Mouse (Mus musculus) myocyte (in vitro differentiated cells): ENCODE data around the gene Duoxa2. TPM values are rescaled to one million over a fixed set of nuclear protein-coding genes. Genes with fewer than 3 reads are reported as not detected.

Experiments used
- H3K27me3 ChIP-seq: one replicate; pipeline ENCODE4 v1.6.1; 2011; ENCODE audit not compliant: control insufficient read depth, insufficient read depth, insufficient read length
- H3K36me3 ChIP-seq: one replicate; pipeline ENCODE4 v1.6.1; 2011; ENCODE audit not compliant: control insufficient read depth, insufficient read depth
- H3K4me2 ChIP-seq: one replicate; pipeline ENCODE4 v1.6.1; 2011; ENCODE audit warnings: low read depth, control low read depth
- H3K4me3 ChIP-seq: one replicate; pipeline ENCODE4 v1.5.1; 2011; ENCODE audit warnings: mild to moderate bottlenecking, control low read depth, moderate library complexity
- H3K79me2 ChIP-seq: one replicate; pipeline ENCODE4 v1.6.1; 2011; ENCODE audit not compliant: control insufficient read depth, insufficient read depth
- H3ac ChIP-seq: one replicate; pipeline ENCODE4 v1.6.1; 2011; ENCODE audit not compliant: control insufficient read depth, insufficient read length
- CEBPB ChIP-seq: IDR thresholded peaks from 2 replicates; pipeline ENCODE4 v1.6.1; 2011; ENCODE audit warnings: mild to moderate bottlenecking, moderate library complexity; ENCODE audit not compliant: poor library complexity, insufficient read depth, severe bottlenecking
- E2F4 ChIP-seq: IDR thresholded peaks from one replicate; pipeline ENCODE4 v1.6.1; 2011; ENCODE audit warnings: mild to moderate bottlenecking, control low read depth, moderate library complexity; ENCODE audit not compliant: insufficient read depth
- MAX ChIP-seq: IDR thresholded peaks from one replicate; pipeline ENCODE4 v1.6.1; 2011; ENCODE audit warnings: low read depth, mild to moderate bottlenecking, control low read depth
- MYOD1 ChIP-seq, 3 experiments: IDR thresholded peaks; one replicate each; pipeline ENCODE4 v1.6.1; 2011; ENCODE audit warnings: control low read depth in 2 of 3, low read depth in 2 of 3, mild to moderate bottlenecking in 2 of 3, moderate library complexity in 1 of 3; ENCODE audit not compliant: insufficient read length in 2 of 3, control insufficient read depth in 1 of 3
- MYOG ChIP-seq, 3 experiments: IDR thresholded peaks; one replicate each; pipeline ENCODE4 v1.6.1; 2011; ENCODE audit warnings: control low read depth in 2 of 3, low read depth in 2 of 3, mild to moderate bottlenecking in 2 of 3; ENCODE audit not compliant: insufficient read length in 2 of 3, control insufficient read depth in 1 of 3, insufficient read depth in 1 of 3
- POLR2A ChIP-seq: IDR thresholded peaks from one replicate; pipeline ENCODE4 v1.6.1; 2011; ENCODE audit warnings: low read depth, mild to moderate bottlenecking, control low read depth, moderate library complexity; ENCODE audit not compliant: insufficient read length
- POLR2AphosphoS2 ChIP-seq: IDR thresholded peaks from one replicate; pipeline ENCODE4 v1.6.1; 2011; ENCODE audit warnings: low read depth, control low read depth; ENCODE audit not compliant: insufficient read length
- REST ChIP-seq: IDR thresholded peaks from one replicate; pipeline ENCODE4 v1.6.1; 2011; ENCODE audit warnings: mild to moderate bottlenecking, control low read depth, moderate library complexity; ENCODE audit not compliant: insufficient read depth, insufficient read length
- SRF ChIP-seq: IDR thresholded peaks from one replicate; pipeline ENCODE4 v1.6.1; 2011; ENCODE audit warnings: low read depth; ENCODE audit not compliant: control insufficient read depth, insufficient read length
- TCF12 ChIP-seq: IDR thresholded peaks from one replicate; pipeline ENCODE4 v1.6.1; 2011; ENCODE audit warnings: mild to moderate bottlenecking, control low read depth; ENCODE audit not compliant: poor library complexity, insufficient read depth, severe bottlenecking
- TCF3 ChIP-seq: IDR thresholded peaks from one replicate; pipeline ENCODE4 v1.6.1; 2011; ENCODE audit warnings: low read depth, control low read depth; ENCODE audit not compliant: insufficient read length
- USF1 ChIP-seq: IDR thresholded peaks from one replicate; pipeline ENCODE4 v1.6.1; 2011; ENCODE audit warnings: low read depth, mild to moderate bottlenecking, control low read depth, moderate library complexity
- polyA plus RNA-seq: library from polyadenylated mRNA; unstranded; fragments of >200 nt; fragmentation: generic; extraction: Trizol; gene quantifications from one replicate; pipeline ENCODE4 v1.2.1, GENCODE M21; 2012; ENCODE audit warnings: missing spikeins

Duoxa2 gene
- polyA plus RNA-seq, result not detected

DNA sequence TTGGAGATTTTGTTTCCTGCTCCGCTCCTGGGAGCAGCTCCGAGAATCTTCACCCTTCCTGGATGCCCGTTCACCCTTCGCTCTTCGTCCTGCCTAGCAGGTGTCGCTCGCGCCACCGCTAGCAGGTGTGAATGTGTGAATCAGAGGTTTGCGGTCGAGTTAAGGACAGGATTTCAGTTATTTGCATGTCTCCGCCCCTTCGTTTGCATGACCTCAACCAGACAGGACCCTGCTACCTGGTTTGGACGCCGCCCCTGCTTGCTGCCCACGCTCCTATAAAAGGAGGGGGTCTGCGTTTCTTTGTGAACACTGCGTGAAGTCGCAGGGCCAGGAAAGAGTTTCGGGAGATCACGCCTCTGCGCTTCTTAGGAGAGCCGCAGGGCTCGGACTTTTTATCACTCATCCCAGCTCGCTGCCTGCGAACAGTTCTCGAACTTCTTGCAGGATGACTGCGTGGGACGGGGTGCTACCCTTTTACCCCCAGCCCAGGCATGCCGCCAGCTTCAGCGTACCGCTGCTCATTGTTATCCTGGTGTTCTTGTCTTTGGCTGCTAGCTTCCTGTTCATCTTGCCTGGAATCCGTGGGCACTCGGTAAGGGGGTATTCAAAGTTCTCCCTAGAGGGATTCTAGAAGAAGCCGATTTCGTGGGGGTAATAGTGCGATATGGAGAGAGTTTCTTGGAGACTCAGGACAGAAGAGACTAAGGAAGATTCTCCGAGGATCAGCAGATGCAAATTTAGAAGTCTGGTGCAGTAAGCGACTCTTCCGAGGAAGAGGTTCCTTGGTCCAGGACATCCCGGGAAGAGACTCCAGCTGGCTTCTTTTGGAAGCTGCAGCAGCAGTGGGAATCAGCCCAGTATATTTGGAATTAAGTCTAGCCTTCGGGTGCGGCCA, at the start of gene Duoxa2:
Gene Duoxa2 (plus strand): TSS at position 305 of the 895 bp plus-strand sequence.
- Histone ChIP-seq H3K79me2 (no peaks in the 10 kb centered on the region), H3K36me3 (no peaks in the 10 kb centered on the region), H3K27me3 (peaks cover 13% of the 10 kb centered on the region), H3K4me2 (peak within 1 kb of the TSS; percentile 67), H3K4me3 (no peak within 1 kb of the TSS), H3ac (no peak within 1 kb of the TSS)
- TF ChIP-seq MYOD1 (IDR thresholded peaks at IDR 0.05; ENCODE audit: control insufficient read depth in 1 of 3, insufficient read length in 2 of 3, low read depth in 2 of 3), result peak in 2 of 3 experiments; percentile 53 to 58
- TF ChIP-seq MAX, result no peak
- no peak for TF ChIP-seq MYOG (IDR thresholded peaks at IDR 0.05; ENCODE audit: control insufficient read depth in 1 of 3, insufficient read depth in 1 of 3, insufficient read length in 2 of 3, low read depth in 2 of 3)
- no peak for TF ChIP-seq POLR2AphosphoS2
- no peak for TF ChIP-seq POLR2A
- TF ChIP-seq USF1, result no peak

DNA sequence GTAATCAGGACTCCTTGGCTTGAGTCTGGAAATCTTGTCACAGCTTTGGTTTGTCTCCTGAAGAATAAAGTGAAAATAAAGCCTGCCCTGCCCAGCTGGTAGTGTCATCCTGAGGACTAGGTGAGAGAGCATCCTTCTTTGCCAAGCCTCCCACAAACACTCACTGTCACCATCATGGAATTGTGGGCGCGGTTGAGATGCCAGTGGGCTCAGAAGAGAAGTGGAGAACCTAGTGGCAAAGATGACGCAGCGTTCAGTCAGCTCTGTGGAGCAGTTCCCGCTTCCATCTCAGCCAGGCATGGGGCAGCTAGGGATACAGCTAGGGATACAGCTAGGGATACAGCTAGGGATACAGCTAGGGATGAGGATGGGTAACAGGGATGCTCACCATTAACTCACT, 42.7 kb upstream of the Duoxa2 start:
- Histone ChIP-seq H3K36me3 (no peaks in the 10 kb centered on the region), H3ac (no peak overlapping the region), H3K4me3 (no peak overlapping the region), H3K27me3 (no peaks in the 10 kb centered on the region), H3K79me2 (no peaks in the 10 kb centered on the region), H3K4me2 (no peak overlapping the region)
- no peak for TF ChIP-seq CEBPB
- TF ChIP-seq MYOG (IDR thresholded peaks at IDR 0.05; ENCODE audit: control insufficient read depth in 1 of 3, insufficient read depth in 1 of 3, insufficient read length in 2 of 3, low read depth in 2 of 3), result no peak
- TF ChIP-seq USF1, result no peak
- TF ChIP-seq TCF12, result no peak
- TF ChIP-seq SRF, result no peak
- TF ChIP-seq POLR2AphosphoS2, result no peak
- TF ChIP-seq MYOD1 (IDR thresholded peaks at IDR 0.05; ENCODE audit: control insufficient read depth in 1 of 3, insufficient read length in 2 of 3, low read depth in 2 of 3), result no peak
- TF ChIP-seq MAX, result no peak

DNA sequence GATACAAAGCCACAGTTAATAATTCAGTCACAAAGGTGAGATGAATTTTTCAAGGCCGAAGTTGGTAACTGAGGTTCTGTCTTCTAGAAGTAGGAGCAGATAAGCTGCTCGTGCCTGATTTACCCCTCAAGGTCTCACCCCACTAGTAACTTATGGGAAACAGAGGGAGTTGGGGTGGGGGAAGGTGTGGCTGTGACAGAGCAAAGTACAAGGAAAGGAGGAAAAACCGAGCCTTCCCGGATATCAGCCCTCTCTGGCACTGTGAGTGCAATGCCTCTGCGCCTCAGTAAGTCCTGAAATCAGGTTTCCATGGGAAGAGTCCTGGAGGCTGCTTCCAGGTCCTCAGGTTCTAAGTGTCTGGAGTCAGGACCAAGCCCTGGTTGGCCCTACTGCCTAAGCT, 38.0 kb upstream of the Duoxa2 start:
- H3K36me3 ChIP-seq, result no peaks in the 10 kb centered on the region
- TF ChIP-seq REST, result no peak
- no peak for TF ChIP-seq SRF
- TF ChIP-seq TCF3, result no peak
- no peak for TF ChIP-seq MYOD1 (IDR thresholded peaks at IDR 0.05; ENCODE audit: control insufficient read depth in 1 of 3, insufficient read length in 2 of 3, low read depth in 2 of 3)
- TF ChIP-seq POLR2AphosphoS2, result no peak
- TF ChIP-seq POLR2A, result no peak
- no peak for TF ChIP-seq USF1
- no peak for TF ChIP-seq CEBPB
- TF ChIP-seq MAX, result no peak
- no peak for TF ChIP-seq MYOG (IDR thresholded peaks at IDR 0.05; ENCODE audit: control insufficient read depth in 1 of 3, insufficient read depth in 1 of 3, insufficient read length in 2 of 3, low read depth in 2 of 3)
- TF ChIP-seq TCF12, result no peak
- no peak for TF ChIP-seq E2F4
- no peaks in the 10 kb centered on the region for H3K79me2 ChIP-seq
- no peak overlapping the region for H3ac ChIP-seq
- no peak overlapping the region for H3K4me2 ChIP-seq
- H3K27me3 ChIP-seq, result no peaks in the 10 kb centered on the region
- H3K4me3 ChIP-seq, result no peak overlapping the region

DNA sequence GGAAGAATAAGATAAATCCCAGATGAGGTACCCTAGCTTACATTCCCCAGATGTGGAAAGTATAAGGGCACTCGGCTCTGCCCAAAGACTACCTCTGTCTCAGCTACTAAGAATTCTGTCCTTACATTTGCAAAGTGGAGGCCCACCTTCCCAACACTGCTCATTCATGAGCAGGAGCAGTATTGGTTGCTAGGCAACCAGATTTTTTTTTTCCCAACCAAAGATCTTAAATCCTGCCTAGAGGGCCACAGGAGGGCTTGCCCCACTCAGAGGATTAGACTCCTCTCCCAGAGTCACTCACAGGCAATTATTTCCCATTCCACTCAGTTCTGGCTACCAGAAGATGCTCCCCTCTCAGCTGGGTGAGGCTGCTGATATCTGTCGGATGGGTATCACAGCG, 34.0 kb upstream of the Duoxa2 start:
- Histone ChIP-seq H3K79me2 (no peaks in the 10 kb centered on the region), H3ac (no peak overlapping the region), H3K27me3 (no peaks in the 10 kb centered on the region), H3K4me2 (no peak overlapping the region), H3K4me3 (no peak overlapping the region), H3K36me3 (no peaks in the 10 kb centered on the region)
- no peak for TF ChIP-seq POLR2A
- TF ChIP-seq POLR2AphosphoS2, result no peak

DNA sequence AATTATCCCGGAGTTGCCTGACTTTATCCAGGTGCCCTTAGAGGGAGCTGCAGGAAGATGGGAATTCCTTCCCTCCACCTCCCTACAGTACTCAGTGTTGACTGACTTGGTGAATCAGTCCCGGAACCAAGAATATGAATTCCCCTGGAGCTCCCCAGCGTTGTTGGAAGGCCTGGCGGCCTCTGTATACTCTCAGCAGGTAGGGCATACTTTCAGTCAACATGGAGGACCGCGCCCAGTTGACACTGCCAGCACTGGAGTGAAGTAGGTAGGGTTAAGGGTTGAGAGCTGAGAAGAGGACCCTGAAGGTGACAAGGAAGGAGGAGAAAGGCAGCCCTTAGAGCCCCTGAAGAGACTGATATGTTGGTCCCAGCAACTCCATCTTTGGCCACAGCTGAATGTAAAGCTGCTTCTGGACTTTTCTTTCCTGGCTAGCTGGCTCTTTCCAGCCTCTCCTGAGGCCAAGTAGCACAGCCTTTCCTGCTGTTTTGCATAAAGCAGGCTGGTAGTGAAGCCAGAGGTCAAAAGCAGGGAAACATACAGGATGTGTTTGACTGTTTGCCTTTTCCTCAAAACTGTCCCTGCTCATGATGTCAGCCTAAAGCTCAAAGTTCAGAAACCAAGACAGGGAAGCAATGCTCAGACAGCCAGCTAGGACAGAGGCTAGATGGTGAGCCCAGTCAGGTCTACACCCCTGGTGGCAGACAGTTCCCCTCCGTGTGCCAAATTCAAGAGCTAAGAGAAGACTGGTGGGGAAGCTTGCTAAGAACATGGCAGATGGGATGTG, 32.1 kb upstream of the Duoxa2 start:
- no peaks in the 10 kb centered on the region for H3K36me3 ChIP-seq
- H3K79me2 ChIP-seq, result no peaks in the 10 kb centered on the region
- no peak overlapping the region for H3K4me2 ChIP-seq
- H3ac ChIP-seq, result no peak overlapping the region
- TF ChIP-seq MAX, result no peak
- TF ChIP-seq MYOD1 (IDR thresholded peaks at IDR 0.05; ENCODE audit: control insufficient read depth in 1 of 3, insufficient read length in 2 of 3, low read depth in 2 of 3), result no peak
- no peak for TF ChIP-seq MYOG (IDR thresholded peaks at IDR 0.05; ENCODE audit: control insufficient read depth in 1 of 3, insufficient read depth in 1 of 3, insufficient read length in 2 of 3, low read depth in 2 of 3)
- TF ChIP-seq POLR2A, result no peak
- H3K27me3 ChIP-seq, result no peaks in the 10 kb centered on the region
- H3K4me3 ChIP-seq, result no peak overlapping the region
